Mouse (Mus musculus): Measurements from ENCODE around the gene Trdmt1.

GRCm38 (mm10) chr2:13523540-13524456, 20.7 kb downstream of the Trdmt1 start:
- TF ChIP-seq CTCF (IDR thresholded peaks at IDR 0.05; ENCODE audit: extremely low read depth, insufficient read depth, insufficient read length, insufficient replicate concordance) (no peak), POLR2A (IDR thresholded peaks at IDR 0.05; ENCODE audit: low read depth, low read length) (no peak)
